Mouse (Mus musculus): ENCODE measurements around the gene Syt1.

The Syt1 gene

DNA sequence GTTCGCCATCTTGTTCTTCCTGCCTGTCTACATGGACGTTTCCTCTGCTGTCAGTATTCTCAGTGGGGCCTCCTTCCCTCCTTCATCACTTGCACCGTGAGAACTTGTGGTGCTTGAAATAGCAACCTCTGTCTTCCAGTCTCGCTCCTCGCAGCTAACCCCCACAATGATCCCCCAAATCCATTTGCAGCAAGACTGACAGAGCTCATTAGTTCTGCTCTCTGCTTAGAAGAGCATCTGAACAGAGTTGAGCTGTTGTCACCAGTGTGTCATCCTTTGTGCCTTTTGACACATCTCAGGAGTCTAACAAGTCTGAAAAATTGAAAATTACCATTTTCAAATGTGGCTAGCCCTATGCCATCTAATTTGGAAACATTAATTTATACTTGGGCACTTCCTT, 372.7 kb downstream of the Syt1 start:
- no peak for DNase-seq

DNA sequence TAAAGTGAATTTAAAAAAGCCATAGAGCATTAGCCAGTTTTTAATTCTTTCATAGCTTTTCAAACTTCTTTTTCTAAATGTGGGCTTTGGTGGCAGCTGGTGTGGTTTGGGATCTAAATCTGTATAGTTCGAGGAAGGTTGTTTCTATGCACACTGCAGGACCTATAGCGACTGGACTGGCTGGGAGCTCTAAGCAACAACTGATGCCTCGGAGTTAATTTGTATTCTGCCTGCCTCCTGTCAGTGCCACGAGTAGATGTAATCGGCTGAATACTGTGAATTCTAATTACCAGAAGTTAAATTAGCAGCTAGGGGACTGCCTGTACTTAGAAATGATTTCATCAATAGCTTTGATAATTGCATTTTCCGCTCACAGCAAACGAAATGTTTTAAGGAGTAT, 374.7 kb downstream of the Syt1 start:
- no peak for DNase-seq

DNA sequence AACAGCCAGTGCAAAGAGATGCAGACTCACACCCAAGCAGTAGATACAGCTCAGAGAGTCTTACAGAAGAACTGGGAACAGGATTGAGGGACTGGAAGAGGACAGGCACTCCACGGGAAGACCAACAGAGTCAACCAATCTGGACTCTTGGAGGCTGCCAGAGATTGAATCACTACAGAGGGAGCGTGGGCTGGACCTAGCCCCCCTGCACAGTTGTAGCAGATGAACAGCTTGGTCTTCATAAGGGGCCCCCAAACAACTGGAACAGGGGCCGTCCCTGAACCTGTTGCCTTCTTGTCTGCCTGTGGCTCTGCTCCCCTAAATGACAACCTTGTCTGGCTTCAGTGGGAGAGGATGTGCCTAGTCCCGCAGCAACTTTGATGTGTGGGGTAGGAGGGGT, 375.2 kb downstream of the Syt1 start:
- DNase-seq, result no peak

DNA sequence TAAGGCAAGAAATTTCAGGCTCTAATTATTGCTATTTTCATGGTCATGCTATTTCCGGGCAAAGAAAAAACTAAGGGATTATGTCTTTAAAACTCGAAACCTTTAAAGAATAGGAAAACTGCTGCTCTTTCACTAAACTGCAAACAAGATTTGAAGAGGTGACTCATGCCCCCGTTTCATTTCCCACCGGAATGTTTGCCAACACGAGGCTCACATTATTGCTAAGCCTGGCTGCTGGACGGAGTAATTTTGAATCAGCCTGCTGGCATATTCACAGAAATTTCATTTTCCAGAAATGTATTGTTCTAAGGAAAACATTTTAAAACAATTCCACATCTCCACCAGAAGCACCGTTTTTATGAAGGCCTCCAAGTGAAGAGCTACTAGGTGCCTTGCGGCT, 379.9 kb downstream of the Syt1 start:
- no peak for DNase-seq

DNA sequence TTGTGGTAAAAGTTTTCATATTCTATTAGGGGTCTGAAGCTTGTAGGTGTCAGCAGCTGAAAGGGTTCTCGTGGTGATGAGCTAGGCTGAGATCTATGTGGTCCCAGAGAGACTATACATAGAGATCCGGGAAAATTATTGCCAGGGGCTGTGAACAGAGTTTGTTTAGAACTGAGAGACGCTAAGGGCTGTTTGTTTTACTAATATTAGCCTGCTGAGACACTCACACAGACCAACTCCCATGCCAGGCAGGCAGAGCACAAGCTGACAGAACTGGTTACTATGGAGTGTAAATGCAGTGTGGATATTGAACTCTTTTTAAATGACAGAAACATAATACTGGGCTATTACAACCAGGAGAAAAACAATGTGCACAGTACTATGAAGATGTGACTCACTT, 384.4 kb downstream of the Syt1 start:
- DNase-seq, result no peak

DNA sequence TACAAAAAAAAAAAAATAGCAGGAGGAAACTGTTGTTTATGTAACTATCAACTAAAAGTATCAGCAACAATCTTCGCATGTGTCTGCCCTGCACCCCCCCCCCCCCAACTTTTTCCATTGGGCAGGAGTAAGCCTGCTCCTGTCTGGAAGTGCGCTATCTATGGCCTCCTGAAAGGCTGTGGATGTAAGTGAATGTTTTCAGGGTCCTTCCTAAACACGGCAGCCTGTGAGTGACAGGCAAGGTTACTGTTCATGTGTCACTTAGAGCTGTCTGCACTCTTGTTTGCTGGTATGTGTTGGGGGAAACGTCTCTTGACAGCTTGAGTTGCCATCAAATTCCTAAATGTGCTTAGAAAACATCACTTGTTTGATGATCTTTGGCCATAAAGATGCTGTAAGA, 387.8 kb downstream of the Syt1 start:
- DNase-seq, result no peak

DNA sequence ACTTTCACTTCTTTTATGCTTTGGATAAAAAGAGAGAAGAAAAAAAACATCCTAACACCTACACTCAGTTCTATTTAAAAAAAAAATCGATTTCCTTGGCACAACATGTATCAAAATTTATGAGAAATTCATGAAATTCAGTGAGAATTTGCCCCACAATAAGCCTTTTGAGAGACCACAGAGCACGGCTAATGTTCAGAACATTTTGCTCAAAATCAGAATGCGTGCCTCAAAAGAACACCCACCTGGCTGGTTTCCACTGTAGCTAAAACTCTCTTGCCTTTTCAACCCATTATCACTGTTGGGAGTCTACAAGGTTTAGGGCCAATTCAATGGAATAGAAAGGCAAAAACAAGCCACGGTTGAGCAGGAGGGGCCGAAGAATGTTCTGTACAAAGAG, 390.9 kb downstream of the Syt1 start:
- DNase-seq, result no peak

DNA sequence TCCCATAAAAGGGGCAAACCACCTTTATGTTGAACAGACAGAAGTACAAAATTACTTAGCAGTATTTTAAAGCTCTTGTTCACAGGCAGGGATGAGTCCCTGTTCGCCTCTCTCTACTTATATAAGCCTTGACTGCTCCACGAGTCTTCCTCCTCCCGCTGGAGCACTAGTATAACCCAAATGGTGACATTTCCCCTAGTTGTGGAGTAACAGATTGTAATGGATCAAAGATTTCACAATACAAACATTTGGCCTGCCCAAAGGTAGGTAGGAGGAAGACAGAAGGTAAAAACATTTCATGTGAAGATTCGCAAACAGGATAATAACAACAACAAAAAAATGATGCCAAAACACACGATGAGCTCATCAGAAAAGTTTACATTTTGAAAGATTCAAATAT, 391.6 kb downstream of the Syt1 start:
- peak in 1 of 2 experiments; percentile 1 for DNase-seq

DNA sequence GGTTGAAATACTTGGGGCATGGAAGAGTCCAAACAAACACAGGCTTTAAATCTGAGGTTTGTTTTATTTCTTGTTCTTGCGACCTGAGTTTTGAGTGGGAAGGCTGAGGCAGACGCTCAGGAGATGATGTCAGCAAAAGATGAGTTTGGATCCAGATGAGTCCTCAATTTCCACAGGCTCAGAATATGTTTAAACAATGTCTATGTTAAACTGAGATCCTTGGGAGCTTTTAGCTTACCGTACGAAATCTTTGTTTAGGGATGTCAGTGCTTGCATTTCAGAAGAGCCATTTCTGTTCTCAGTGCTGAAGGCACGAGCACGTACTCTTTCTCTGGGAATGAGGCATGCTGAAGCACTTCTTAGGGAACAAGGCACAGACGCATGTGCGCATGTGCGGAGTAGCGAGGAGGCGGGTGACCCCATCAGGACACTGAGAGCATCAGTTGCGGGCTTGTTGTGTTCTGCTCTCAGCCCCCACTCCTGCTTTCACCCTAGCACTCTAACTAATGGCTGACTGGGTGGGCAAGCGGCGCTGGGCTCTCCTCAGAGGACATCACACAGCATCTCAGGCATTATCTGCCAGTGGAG, 400.6 kb downstream of the Syt1 start:
- no peak for DNase-seq

DNA sequence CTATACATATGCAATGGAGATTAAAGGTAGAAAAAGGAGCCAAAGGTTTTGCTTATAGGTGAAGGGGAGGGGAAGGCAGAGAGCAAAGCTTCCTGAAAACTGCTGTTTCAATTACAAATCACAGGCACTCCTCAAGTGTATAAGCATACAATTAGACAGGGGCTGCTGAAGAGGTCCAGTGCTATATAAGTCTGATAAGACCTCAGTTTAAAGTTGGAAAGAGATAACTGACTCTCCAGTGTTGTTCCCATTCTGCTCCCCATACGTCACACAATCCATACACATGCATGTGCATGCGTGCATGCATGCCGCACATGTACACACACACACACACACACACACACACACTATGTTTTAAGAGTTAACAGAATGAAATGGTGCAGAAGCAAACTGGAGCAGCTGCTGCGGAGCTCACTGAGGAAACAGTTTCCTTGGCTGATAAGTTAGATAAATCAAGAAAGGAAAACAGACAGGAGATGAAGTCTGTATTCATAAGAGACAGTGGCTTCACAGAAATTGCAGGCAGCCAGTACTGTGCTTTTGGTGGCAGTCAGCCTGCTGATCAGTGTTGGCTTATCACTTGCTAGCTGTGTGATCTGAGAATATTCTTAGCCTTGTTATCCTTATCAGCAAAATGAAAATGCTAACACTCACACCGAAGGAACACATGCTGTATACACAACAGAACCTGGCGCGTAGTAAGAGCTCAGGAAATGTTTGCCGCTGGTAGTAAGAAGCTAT, 408.9 kb downstream of the Syt1 start:
- DNase-seq, result no peak

DNA sequence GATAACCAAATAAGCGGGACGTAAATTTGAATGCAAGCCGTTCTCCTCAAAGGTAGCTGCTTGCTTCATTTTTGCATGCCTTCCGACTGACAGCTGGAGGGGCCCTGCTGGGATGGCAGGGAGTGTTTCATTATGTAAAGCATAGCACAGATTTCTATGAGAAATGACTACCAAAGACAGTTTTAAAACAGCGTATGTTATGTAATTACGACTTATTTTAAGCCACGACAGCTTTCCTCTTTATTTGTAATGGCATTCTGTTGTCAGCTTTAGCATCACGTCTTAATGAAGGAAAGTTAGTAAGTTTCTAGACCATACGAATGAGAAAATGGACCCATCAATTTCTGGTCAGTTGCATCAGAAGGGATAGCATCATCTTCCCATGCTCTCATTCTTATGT, 410.1 kb downstream of the Syt1 start:
- no peak for DNase-seq

DNA sequence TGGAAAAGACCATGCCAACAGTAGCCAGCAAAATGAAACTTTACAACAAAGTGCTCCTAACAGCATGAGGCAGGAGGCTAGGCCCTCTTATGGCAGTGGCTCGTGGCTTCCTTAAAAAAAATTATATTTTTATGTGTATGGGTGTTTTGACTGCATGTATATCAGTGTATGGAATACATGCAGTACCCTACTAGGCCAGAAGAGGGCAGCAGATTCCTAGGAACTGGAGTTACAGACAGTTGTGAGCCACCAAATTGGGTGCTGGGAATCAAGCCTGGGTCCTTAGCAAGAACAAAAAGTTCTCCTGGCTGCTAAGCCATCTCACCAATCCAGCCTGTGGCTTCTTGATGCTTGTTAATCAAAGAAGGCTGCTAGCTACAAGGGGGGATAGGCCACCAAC, 413.4 kb downstream of the Syt1 start:
- no peak for DNase-seq

DNA sequence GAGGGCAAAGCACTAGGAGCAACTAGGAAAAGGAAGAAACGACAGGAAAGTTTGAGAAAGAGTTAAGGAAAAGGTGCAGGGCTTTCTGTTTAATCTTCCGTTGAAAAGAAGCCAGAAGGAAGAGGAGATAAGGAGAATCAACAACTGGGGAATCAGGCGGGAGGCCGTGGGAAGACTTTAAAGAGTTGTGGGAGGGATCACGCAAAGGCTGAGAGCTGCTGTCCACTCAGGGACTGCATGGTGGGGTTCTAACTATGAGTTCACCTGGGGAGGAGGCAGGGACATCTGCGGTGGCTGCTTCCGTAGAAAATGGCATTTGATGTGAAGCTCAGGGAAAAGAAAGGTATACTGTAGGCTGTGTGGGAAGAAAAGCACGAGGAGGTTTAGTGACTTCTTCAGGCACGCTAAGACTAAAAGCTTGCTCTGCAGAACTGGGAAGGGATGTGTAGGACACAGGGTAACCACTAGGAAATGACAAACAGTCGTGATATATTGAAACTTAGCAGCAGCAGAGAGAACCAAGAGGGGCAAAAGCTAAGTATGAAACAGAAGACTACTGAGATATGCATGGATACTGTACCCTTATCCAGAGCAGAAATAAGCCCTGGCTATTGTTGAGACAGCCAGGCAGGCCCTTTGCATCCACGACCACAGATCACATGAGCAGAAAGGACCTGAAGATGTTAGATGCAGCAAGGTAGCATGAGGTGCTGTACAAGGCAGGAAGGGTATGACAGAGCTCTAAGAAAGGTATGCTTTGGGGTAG, 414.4 kb downstream of the Syt1 start:
- DNase-seq, result no peak

DNA sequence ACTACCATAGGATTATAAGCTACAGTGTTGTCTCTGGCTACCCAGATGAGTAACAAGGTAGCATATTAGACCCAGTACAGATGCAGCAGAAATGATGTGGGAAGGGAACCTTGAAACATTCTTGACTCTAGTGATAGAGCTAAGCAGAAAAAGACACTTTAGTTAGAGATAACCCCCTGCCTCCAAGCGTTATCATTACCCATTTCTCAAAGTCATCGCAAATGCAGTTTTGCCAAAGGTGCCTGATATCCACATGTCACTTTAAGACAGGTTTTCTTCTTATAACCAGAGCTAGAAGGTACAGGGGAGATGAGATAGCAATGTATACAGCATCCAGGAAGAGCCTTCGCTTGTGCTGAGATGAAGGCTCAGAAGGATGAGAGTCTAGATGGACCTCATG, 421.4 kb downstream of the Syt1 start:
- no peak for DNase-seq

DNA sequence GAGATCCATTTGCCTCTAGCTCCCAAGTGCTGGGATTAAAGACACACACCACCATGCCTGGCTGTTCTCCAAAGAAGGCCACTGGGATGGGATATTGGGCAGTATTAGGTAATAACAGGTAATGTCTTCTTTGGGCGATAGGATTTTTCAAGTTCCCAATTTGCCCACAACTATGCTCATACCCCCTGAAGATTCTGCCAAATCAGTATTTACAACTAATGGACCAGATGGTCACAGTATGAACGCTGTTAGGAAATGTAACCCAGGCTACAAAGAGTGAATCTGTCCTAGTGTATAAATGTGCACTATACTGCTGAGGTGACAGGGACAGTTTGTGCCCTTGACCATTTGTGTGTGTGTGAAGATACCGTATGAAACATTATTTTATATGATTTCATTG, 421.9 kb downstream of the Syt1 start:
- no peak for DNase-seq

DNA sequence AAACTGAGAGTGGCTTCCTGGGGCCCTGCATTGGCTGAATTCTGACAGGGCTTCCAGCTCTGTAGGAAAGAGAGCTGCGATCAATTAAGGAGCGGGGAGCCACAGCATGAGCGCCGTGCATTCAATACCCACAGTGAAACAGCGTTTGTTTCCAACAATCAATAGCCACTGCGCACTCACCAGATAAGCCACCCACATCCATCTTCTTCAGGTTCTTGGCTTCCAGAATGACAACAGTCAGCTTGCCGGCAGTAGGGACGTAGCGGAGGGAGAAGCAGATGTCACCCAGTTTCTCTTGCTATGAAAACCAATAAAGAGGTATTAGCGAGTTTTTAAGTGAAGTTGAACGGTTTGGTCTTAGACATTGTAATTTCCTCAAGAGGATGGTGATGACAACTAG, 427.1 kb downstream of the Syt1 start:
- no peak for DNase-seq

DNA sequence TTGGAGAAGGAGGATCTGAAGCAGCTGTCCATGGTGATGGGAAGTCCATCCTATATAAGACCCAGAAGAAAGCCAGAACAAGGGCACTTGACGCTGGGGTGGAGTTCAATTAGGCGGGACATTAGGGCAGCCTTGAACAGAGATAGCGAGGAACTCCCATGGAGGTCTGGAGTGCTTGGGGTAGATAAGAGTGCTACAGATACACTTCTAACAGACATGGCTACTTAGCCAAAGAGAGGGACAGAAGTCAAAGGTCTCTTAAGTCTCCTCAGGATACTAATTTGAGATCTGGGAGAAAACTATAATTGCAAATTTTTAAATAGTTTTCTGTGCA, 428.4 kb downstream of the Syt1 start:
- DNase-seq, result no peak

DNA sequence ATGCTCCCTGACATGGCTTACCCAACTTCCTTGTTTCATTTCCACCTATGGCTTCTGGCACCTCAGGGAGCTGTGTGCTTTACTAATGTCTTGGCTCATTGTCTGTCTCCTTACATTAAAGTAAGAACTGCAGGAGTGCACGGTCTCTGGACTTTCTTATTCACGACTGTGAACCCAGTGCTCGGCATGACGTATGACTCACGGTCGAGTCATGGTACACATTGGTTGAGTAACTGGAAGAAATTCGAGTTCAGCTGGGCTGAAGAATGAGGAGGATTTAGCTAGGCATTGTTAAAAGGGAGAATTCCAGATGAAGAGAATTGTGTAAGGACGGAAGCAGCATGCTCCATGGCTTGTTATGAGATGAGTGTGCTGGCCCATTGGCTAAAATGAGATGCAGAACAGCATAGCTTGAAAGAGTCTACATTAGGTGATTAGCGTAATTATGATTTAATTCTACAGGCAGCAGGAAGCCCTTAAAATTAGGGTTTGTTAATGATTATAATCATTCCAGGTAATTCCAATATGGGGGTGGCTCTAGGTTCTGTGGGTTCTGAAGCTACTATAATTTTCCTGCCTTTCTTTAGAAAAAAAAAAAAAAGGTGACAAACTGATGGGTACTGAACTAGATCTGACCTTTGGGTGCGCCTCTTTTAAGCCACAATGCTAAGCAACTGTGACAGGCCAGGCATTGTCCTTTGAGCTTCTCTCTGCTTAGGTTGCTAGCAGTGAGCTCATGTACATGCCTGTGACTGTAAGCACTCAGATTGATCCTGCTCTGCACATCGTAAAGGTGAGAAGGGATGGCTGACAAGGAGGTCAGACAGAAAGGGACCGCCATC, 429.0 kb downstream of the Syt1 start:
- no peak for DNase-seq

DNA sequence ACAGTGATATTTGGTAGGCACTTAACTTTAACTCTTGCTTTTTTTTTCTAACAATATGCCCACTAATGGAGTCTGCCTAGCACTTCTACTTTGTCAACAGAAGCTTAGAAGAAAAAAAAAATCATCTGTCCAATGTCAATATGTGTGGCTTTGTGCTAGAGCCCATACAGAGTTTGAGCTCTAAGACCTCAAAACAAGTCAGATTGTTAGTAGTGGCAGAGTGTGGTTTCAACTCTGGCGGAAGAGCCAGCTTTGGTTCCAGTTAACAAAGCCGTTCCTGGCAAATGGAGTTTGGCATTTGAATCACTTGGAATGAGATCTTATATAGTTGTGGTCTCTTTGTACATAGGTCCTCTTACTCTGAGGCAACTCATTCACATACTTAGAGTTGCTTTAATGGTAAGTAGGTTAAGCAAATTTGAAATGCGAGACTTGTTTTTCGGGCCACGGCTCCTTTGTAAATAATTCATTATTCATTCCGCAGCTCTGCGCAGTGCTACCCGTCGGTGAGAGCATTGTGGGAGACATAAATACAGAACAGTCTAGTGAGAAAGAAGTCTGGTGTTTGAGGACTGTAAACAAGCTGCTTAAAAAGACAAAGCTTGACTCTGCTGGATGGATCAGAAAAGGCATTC, 429.9 kb downstream of the Syt1 start:
- DNase-seq, result no peak

DNA sequence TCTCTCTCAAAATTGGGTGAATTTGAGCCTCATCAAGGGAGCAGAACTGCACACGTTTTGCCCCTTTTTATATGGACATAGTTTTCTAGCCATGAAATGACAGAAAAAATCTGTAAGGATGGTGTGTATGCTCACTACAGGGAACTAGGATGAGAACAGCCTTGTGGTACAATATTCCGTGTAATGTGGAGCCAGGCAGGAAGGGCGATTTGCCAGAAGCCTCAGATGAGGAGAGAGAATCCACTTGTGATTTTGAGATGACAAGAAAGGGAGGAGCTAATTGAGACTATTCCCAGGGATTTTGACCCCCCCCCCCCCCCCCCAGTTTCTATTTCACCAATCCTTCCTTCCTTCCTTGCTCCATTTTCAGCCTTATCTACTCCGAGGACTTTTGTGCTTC, 431.4 kb downstream of the Syt1 start:
- DNase-seq, result no peak

DNA sequence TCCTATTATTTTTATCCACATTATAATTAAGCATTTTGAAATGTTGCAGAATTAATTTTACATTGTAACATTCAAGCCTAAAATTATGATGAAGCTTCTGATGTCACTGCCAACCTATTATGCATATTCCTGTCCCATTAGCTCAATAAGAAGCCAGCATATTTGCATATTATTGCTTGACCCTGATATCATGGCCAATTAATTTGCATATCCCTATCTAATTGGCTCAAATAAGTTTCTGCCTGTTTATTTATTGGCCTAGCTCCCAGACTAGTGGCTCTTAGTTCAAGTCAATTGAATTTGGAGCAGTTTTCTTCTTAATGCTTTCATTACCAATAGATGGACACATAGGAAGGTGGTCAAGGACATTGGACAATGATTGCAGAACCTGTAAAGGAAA, 433.2 kb downstream of the Syt1 start:
- DNase-seq, result no peak

DNA sequence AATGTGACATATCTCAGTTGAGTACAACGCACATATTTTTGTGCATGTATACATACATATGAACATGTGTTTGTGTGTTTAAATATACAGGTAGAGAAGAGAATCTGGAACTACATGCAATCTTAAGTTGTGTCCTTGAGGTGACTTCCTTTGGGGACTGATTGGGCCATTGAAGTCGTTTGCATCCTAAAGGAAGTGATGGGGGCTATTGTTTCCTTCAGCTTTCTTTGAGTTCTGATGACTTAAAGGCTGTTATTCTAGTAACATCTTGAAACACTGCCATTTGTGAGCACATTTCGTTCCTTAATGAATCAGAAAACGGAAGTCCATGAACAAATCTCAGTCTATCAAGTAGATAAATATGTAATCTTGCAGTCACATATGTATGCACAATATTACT, 438.0 kb downstream of the Syt1 start:
- no peak for DNase-seq

DNA sequence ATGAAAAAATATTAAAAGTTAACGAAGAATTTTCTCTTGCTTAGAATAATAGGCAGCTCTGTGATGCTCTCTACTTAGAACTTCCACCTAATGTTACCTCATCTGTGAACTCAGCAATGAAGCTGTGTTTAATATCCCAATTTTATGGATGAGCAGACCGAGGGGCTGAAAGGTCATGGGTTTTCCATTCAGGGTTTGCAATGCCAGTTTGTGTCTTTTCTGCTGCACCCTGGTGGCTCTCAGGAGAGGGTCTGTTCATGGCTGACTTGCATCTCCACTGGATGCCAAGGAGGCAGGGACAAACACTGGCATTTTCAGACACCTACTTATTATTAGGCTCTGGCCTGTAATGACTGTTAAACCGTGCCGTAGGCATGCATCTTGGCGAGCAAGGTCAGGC, 439.7 kb downstream of the Syt1 start:
- no peak for DNase-seq

Measured in kidney, postnatal 36 days (tissue).